Mouse (Mus musculus): ENCODE measurements around the gene Eif4enif1.
"Not testable (repeated sequence)": the region's sequence is repeated elsewhere in the genome, so short reads cannot be mapped to it uniquely, and the experiment has no call there.

DNA sequence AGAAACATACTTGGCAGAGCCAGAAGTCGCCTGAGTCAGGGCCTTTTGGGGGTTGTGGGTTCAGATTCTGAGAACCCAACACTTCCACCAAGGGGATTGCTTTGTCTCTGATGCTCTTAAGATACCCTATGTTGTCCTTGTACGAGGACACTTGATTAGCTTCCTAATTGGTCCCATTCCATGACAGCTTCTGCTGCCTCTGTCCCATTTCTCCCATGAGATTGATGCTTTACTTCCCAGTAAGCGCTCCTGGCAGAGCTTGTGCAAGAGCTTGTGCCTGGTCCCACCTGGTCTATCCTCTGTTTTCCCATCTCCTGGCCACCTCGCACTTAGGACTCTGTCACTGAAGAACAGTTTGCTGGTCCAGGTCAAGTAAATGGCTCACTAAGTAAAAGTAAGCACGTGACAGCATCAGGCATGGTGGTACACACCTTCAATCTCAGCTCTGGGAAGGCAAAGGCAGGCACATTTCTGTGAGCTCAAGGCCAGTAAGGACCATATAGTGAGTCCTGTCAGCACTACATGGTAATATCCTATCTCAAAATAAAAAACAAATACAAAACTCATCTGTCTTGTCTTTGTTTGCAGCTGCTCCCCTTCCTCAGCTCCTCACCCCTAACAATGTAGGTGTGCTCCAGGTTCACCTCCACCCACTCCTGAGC, 39.8 kb upstream of the Eif4enif1 start:
- not testable (repeated sequence) for TF ChIP-seq CTCF, POLR2A (IDR thresholded peaks at IDR 0.05; ENCODE audit: insufficient read depth, low read depth, low read length)
